Mouse (Mus musculus) cortical plate, adult 2 months (tissue): ENCODE results near the gene Plxna4.

Experiments
- CTCF ChIP-seq: fragments of 200-500 bp; IDR thresholded peaks from 2 replicates; pipeline ENCODE4 v1.5.1; 2011; ENCODE audit warnings: mild to moderate bottlenecking, control low read depth, low read length; ENCODE audit not compliant: insufficient read depth; ENCODE audit errors: extremely low read depth
- POLR2A ChIP-seq: fragments of 200-500 bp; IDR thresholded peaks from 2 replicates; pipeline ENCODE4 v1.6.1; 2011; ENCODE audit warnings: mild to moderate bottlenecking, low read length, control low read depth; ENCODE audit not compliant: insufficient read depth; ENCODE audit errors: extremely low read depth

DNA sequence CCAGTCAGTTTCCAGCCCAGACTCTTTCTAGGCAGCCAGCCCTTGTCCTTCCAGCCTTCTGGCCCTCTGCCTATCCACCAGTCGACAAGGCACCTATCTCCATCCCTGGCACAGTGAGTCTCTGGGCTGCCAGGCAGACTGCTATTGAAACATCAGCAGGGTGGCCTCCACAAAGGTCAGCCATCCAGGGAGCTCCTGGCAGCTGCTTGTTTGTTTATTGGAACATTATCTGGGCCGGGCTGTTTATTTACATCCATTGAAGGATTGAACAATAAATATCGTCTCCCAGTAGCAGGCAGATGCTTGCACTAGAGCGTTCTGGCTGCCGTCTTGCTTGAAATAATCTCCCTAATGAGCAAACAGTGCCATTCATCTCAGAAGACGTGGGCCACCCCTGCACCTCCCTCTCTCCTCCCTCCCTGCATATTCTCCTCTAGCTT is 273.0 kb downstream of the Plxna4 start:
- TF ChIP-seq CTCF (no peak), POLR2A (no peak)
